Mouse (Mus musculus): ENCODE data around the gene Hist1h2bb. TPM values are rescaled to one million over a fixed set of nuclear protein-coding genes. Genes with fewer than 3 reads are reported as not detected.

The Hist1h2bb gene
- total RNA-seq, 2 experiments from 2014 or later: 264 to 5,681 TPM

- no peak for ATAC-seq (ENCODE audit: poor library complexity, severe bottlenecking)
These were observed 752 bp downstream of the Hist1h2bb start for GRCm38 (mm10) chr13:23747081-23747891.

- no peak for ATAC-seq (ENCODE audit: poor library complexity, severe bottlenecking)
These were observed 1.4 kb downstream of the Hist1h2bb start for GRCm38 (mm10) chr13:23747892-23748288.

DNA sequence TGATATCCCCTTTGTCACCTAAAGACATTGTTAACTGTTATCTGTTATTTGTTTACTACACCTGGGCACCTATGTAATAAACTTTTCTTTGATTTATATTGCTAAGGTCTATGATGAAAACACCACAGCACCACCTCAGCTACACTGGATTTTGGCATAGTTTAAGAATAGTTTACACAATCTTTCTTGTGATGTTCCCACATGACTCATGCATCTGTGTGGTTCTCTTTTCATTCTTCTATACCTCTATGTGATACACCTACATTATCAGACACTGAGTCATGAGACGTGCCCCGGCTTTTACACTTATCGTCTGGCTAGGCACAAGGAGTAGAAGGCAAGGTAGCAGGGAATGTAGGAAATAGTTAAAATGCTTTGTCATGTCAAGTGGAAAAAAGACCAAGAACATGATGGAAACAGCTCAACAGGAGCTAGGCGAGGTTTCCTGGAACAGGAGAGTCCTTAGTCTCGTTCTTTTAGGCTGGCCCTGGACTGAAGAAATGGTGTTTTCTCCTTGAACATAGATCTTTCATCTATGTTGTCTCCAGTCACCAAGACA is 3.1 kb downstream of the Hist1h2bb start:
- ATAC-seq (ENCODE audit: poor library complexity, severe bottlenecking): no peak

GRCm38 (mm10) chr13:23750839-23751477 is 4.4 kb downstream of the Hist1h2bb start, which contains the start of gene Hist1h2ab:
Hist1h2ab (plus strand) TSS chr13:23751126.
- peak; percentile 27 for ATAC-seq (ENCODE audit: poor library complexity, severe bottlenecking)

- ATAC-seq (ENCODE audit: poor library complexity, severe bottlenecking): peak; percentile 22; the same call in 1 of the 2 replicates
These were observed 5.0 kb downstream of the Hist1h2bb start for GRCm38 (mm10) chr13:23751478-23751956.

GRCm38 (mm10) chr13:23752067-23752741 is 5.7 kb downstream of the Hist1h2bb start, which contains the start of gene Hist1h3b:
Hist1h3b (plus strand) TSS chr13:23752267.
- peak; percentile 68 for ATAC-seq (ENCODE audit: poor library complexity, severe bottlenecking)

DNA sequence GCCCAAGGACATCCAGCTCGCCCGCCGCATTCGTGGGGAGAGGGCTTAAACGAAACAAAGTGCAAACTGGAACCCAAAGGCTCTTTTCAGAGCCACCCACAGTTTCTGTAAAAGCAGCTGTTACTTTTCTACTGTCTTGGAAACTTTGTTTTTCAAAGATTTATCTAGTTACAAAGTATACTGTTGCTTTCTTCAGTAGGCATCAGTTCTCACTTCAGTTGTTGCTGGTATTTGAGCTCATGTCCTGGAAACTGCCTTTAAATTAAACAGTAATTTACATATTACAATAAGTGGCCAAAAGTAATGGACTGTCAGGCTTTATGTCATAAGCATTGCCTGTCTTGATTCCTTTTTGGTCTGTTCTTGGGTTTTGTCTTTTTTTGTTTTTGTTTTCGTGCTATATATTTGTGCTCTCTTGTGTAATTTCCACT is 6.2 kb downstream of the Hist1h2bb start:
- no peak for ATAC-seq (ENCODE audit: poor library complexity, severe bottlenecking)

GRCm38 (mm10) chr13:23753314-23754078 is 7.0 kb downstream of the Hist1h2bb start:
- no peak for ATAC-seq (ENCODE audit: poor library complexity, severe bottlenecking)

DNA sequence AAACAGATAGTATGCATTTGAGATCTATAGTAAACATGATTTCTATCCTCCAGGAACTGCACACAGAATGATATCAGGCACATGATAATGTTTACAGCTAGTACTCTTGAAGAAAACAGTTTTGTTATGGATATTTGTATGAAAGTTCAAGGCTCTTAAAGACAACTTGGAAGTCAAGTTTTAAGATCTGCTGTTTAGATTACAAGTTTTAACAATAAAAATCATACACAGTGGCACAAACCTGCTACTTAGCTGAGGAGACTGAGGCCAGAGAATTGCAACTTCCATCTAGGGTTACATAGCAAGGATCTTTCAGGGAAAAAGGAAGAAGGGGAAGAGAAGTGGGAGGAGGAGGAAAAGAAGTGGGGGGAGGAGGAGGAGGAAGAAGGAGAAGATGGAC is 8.5 kb downstream of the Hist1h2bb start:
- no peak for ATAC-seq (ENCODE audit: poor library complexity, severe bottlenecking)

DNA sequence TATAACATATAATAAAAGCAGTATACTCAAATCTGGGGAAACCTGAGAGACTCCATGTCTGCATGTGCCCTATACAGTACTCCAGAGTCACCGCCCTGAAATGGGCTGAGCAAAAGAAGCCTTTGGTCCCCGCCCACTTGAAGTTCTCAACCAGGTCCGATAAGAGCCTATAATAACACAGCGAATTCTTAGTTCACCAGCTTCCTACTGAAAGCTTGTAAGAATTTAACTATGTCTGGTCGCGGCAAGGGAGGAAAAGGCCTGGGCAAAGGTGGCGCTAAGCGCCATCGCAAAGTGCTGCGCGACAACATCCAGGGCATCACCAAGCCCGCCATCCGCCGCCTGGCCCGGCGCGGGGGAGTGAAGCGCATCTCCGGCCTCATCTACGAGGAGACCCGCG is 10.3 kb downstream of the Hist1h2bb start, which contains the start of gene Hist1h4b:
Hist1h4b (plus strand) TSS at position 224 of the 400 bp plus-strand sequence.
- ATAC-seq (ENCODE audit: poor library complexity, severe bottlenecking): peak; percentile 50

- ATAC-seq (ENCODE audit: poor library complexity, severe bottlenecking): peak; percentile 5; the same call in 1 of the 2 replicates
These were observed 10.8 kb downstream of the Hist1h2bb start for GRCm38 (mm10) chr13:23757211-23757773.

- no peak for ATAC-seq (ENCODE audit: poor library complexity, severe bottlenecking)
These were observed 11.4 kb downstream of the Hist1h2bb start for GRCm38 (mm10) chr13:23757921-23758320.

DNA sequence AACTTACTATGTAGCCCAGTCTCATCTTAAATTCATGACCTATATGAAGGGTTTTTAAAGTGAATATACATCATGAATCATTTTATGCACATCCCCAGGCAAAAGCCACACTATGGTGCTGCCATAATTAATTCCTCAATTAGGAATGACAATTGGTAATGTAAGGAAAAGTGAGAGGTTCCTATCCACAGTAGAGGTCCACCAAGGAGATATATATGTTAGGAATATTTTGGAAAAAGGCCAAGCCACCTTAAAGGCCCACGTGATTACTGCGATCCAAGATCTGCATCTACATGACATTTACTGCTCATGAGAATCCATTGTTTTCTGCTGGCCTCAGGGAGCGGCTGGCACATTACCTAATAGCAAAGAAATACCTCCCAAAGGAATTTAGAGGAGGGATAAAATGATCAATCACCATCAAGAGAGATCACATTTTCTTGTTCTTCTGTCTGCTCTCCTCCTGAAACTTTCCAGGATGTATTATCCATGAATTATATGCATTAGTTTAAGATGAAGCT is 12.8 kb downstream of the Hist1h2bb start:
- ATAC-seq (ENCODE audit: poor library complexity, severe bottlenecking): no peak

- ATAC-seq (ENCODE audit: poor library complexity, severe bottlenecking): no peak
These were observed 13.3 kb downstream of the Hist1h2bb start for GRCm38 (mm10) chr13:23759916-23760239.

DNA sequence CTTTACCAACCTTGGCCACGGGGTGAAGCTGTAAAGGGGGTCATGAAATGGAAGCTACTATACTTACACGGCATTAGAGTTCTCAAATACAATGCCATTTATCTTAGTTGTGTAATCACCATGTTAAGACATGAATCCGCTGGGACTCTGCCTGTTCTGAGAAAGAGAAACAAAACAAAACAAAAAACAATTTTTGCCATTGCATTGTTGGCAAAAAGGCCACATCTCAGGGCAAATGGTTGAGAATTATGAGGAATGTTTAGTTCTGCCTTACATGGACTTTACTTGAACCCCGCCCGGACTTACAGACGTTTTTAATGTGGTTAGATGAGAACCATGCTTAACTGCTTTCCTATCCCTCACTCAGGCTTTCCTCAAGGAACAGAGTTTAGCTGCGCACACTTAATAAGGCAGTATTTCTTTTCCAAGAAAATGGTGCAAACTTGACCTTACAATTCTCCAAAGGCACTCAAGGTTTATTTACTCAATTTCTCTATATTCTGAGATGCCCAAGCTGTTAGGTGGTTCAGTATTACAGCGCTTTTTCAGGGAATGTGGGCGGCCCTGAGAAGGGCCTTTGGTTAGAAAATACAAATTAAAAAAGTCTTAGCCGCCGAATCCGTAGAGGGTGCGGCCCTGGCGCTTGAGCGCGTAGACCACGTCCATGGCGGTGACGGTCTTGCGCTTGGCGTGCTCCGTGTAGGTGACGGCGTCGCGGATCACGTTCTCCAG is 13.9 kb downstream of the Hist1h2bb start:
- ATAC-seq (ENCODE audit: poor library complexity, severe bottlenecking): no peak

DNA sequence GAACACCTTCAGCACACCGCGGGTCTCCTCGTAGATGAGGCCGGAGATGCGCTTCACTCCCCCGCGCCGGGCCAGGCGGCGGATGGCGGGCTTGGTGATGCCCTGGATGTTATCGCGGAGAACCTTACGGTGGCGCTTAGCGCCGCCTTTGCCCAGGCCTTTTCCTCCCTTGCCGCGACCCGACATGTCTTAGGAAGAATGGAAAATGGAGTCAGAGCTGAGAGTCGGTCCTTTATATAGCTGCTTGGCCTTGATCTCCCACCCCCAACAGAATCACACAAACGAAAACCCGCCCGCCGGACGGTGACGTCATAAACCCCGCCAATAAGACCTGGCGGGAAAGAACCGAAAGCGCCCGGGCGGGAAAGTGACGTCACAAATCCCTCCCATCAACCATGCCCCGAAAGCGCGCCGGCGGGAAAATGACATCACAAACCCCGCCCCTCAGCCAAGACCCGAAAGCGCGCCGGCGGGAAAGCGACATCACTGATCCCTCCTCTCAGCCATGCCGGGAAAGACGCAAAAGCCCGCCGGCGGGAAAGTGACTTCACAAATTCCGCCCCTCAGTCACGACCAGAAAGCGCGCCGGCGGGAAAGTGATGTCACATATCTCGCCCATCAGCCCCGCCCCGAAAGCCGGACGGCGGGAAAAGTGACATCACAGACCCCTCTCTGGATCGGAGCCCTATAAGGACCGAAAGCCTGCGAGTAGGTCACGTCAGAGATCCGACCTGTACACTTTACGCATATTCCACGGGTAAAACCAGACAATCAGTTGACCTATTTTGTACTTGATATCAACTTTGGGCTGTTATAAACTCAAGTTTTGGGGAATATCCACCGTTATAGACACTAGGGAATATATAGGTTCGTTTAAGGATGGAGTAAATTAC is 14.7 kb downstream of the Hist1h2bb start, which contains the start of gene Hist1h4a:
Hist1h4a (minus strand) TSS at position 259 of the 893 bp plus-strand sequence.
- ATAC-seq (ENCODE audit: poor library complexity, severe bottlenecking): peak; percentile 49

- ATAC-seq (ENCODE audit: poor library complexity, severe bottlenecking): peak; percentile 52
These were observed 15.6 kb downstream of the Hist1h2bb start, which contains the start of gene Hist1h3a for GRCm38 (mm10) chr13:23761871-23762821. Hist1h3a (minus strand) TSS chr13:23762386.
